Mouse (Mus musculus) activated CD4-positive, CD25-positive, alpha-beta regulatory T cell, adult 4 months (primary cell): ENCODE results near the gene Gm13691. TPM values are rescaled to one million over a fixed set of nuclear protein-coding genes. Genes with fewer than 3 reads are reported as not detected.
"Not testable (repeated sequence)": the region's sequence is repeated elsewhere in the genome, so short reads cannot be mapped to it uniquely, and the experiment has no call there.

Experiments used
- ATAC-seq: one replicate; pipeline ENCODE4 v1.8.0; 2017
- polyA plus RNA-seq, 2 experiments: library from polyadenylated mRNA; unstranded; fragments of 100-300 nt; shearing (Covaris generic); gene quantifications; one replicate each; pipeline ENCODE4 v1.2.1; 2017

Gene Gm13691
- not detected for polyA plus RNA-seq

DNA sequence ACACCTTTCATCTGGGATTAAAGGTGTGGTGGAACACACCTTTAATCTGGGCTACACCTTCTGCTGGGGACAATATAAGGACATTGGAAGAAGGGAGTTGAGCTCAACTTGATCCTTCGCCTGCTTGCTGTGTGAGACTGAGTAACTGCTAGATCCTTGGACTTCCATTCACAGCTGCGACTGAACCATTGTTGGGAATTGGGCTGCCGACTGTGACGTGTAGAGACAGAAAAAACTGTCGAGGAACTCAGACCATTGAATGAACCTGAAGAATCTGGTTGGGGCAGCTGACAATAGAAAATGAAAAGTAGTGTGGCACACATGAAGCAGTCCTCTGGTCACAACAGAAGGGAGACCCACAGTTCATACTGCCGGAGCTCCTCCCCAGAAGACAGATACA is at the start of gene Gm13691:
Gene Gm13691, plus strand, starts transcription at position 301 of the 400 bp plus-strand sequence.
- ATAC-seq: not testable (repeated sequence)

DNA sequence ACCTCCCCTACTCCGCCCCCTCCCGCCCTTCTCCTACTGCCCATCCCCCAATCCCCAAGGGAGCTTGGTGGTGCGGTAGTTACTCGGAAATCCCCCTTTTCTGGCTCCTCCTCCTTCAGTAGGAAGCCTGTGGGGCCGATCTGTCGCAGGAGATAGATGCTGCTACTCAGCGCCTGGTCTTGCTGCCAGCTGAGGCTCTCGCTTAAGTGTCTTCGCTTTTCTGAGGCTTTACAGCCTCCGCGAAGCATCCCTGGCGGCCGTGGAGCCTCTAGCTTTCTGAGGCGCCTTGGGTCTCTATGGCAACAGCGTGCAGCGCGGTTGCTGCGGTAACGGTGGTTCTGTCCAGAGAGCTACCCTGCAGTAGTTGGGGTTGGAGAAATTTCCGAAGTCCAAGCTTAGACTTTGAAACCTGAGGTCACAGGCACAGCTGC is 49.4 kb upstream of the Gm13691 start, which contains the start of gene Zswim2:
Gene Zswim2, minus strand, starts transcription at position 298 of the 431 bp plus-strand sequence.
- ATAC-seq: peak; percentile 61

DNA sequence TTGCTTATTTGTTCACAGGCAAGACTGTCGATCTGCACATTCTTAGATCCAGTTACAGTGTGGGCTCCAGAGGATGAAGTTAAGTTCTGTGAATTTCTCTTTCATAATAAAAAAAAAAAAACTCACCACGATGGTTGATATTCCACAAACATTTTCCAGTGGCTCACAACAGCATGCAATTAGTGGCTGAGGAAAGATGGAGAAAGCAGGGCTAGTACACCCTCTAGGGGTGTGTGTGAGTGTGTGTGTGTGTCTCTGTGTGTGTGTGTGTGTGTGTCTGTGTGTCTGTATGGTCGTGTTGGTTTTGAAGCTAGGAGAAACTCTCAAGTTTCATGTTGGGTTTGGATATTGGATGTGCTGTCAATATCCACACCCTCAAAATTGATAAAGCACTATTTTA is 49.0 kb upstream of the Gm13691 start:
- peak; percentile 43 for ATAC-seq

DNA sequence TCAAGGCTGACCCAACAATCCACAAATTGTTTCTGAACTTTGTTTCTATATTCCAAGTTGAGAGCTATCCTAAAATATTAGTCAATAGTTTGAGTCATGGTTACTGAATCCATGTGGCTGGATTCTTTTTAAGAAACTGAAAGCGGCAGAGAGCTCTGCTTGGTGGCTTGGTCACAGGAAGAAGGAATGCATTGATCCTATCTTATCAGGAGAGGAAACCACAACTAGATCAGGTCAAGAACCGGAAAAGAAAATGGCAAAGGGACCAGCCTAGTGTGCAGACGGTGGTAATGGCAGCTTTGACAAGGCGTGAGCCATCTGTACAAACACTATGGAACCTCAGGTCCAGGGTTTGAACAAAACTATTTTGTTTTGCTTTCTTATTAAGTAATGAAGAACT is 48.6 kb upstream of the Gm13691 start:
- ATAC-seq: no peak

DNA sequence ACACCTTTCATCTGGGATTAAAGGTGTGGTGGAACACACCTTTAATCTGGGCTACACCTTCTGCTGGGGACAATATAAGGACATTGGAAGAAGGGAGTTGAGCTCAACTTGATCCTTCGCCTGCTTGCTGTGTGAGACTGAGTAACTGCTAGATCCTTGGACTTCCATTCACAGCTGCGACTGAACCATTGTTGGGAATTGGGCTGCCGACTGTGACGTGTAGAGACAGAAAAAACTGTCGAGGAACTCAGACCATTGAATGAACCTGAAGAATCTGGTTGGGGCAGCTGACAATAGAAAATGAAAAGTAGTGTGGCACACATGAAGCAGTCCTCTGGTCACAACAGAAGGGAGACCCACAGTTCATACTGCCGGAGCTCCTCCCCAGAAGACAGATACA is 35.0 kb upstream of the Gm13691 start, which contains the start of gene Gm13698:
Gene Gm13698, plus strand, starts transcription at position 301 of the 400 bp plus-strand sequence.
- ATAC-seq: not testable (repeated sequence)

DNA sequence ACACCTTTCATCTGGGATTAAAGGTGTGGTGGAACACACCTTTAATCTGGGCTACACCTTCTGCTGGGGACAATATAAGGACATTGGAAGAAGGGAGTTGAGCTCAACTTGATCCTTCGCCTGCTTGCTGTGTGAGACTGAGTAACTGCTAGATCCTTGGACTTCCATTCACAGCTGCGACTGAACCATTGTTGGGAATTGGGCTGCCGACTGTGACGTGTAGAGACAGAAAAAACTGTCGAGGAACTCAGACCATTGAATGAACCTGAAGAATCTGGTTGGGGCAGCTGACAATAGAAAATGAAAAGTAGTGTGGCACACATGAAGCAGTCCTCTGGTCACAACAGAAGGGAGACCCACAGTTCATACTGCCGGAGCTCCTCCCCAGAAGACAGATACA is 29.1 kb upstream of the Gm13691 start, which contains the start of gene Gm13693:
Gene Gm13693, plus strand, starts transcription at position 301 of the 400 bp plus-strand sequence.
- ATAC-seq: not testable (repeated sequence)

DNA sequence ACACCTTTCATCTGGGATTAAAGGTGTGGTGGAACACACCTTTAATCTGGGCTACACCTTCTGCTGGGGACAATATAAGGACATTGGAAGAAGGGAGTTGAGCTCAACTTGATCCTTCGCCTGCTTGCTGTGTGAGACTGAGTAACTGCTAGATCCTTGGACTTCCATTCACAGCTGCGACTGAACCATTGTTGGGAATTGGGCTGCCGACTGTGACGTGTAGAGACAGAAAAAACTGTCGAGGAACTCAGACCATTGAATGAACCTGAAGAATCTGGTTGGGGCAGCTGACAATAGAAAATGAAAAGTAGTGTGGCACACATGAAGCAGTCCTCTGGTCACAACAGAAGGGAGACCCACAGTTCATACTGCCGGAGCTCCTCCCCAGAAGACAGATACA is 23.3 kb upstream of the Gm13691 start, which contains the start of gene Gm13695:
Gene Gm13695, plus strand, starts transcription at position 301 of the 400 bp plus-strand sequence.
- ATAC-seq: not testable (repeated sequence)

DNA sequence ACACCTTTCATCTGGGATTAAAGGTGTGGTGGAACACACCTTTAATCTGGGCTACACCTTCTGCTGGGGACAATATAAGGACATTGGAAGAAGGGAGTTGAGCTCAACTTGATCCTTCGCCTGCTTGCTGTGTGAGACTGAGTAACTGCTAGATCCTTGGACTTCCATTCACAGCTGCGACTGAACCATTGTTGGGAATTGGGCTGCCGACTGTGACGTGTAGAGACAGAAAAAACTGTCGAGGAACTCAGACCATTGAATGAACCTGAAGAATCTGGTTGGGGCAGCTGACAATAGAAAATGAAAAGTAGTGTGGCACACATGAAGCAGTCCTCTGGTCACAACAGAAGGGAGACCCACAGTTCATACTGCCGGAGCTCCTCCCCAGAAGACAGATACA is 17.5 kb upstream of the Gm13691 start, which contains the start of gene Gm13696:
Gene Gm13696, plus strand, starts transcription at position 301 of the 400 bp plus-strand sequence.
- not testable (repeated sequence) for ATAC-seq

DNA sequence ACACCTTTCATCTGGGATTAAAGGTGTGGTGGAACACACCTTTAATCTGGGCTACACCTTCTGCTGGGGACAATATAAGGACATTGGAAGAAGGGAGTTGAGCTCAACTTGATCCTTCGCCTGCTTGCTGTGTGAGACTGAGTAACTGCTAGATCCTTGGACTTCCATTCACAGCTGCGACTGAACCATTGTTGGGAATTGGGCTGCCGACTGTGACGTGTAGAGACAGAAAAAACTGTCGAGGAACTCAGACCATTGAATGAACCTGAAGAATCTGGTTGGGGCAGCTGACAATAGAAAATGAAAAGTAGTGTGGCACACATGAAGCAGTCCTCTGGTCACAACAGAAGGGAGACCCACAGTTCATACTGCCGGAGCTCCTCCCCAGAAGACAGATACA is 11.7 kb upstream of the Gm13691 start, which contains the start of gene Gm13694:
Gene Gm13694, plus strand, starts transcription at position 301 of the 400 bp plus-strand sequence.
- not testable (repeated sequence) for ATAC-seq

DNA sequence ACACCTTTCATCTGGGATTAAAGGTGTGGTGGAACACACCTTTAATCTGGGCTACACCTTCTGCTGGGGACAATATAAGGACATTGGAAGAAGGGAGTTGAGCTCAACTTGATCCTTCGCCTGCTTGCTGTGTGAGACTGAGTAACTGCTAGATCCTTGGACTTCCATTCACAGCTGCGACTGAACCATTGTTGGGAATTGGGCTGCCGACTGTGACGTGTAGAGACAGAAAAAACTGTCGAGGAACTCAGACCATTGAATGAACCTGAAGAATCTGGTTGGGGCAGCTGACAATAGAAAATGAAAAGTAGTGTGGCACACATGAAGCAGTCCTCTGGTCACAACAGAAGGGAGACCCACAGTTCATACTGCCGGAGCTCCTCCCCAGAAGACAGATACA is 5.9 kb upstream of the Gm13691 start, which contains the start of gene Gm13697:
Gene Gm13697, plus strand, starts transcription at position 301 of the 400 bp plus-strand sequence.
- not testable (repeated sequence) for ATAC-seq

DNA sequence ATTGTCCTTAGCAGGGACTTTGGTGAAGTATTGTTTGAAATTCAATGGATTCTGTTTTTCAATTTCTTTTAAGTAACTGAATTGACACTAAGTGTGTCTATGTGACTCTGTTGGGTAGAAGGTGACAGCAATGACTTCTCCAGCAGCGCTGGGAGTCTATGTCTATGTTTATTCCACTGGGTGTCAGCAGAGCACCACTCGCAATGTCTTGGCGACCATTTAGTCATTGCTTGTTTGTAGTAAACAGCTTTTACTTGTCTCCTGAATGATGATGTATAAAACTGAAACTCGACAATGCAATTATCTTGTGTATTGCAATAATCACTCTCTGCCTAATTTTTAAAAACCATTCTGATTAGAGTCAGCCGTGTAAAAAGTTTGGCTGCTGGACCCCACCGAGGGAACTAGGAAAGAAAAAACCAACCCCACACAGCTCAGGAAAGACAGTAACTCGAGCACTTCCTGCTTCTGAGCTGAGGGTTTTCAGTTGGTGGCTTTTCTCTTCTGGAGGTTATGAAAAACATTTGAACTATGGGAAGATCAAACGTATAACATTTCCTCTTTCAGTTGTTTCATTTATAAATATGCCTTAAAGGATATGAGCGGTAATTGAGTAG is 3.4 kb downstream of the Gm13691 start:
- ATAC-seq: peak; percentile 99

DNA sequence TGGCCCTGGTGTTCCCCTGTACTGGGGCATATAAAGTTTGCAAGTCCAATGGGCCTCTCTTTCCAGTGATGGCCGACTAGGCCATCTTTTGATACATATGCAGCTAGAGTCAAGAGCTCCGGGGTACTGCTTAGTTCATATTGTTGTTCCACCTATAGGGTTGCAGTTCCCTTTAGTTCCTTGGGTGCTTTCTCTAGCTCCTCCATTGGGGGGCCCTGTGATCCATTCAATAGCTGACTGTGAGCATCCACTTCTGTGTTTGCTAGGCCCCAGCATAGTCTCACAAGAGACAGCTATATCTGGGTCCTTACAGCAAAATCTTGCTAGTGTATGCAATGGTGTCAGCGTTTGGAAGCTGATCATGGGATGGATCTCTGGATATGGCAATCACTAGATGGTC is 4.2 kb downstream of the Gm13691 start:
- ATAC-seq: not testable (repeated sequence)

DNA sequence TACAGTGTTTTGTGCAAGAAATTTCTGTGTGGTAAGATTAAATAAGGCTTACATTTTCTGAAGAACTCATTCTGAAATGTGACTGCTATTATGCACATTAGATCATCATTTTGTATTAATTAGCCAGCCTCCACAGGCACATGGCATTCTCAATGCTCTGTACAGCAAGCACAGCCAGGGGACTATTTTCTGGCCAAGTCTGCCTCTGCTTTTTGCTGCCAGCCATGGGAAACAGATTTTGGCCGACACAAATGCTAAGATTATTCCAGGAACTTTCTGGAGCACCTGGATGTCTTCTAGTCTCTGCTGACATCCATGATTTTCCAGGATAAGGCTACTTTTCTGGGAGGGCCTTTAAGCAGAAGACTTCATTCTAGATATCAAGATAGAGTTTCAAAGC is 18.6 kb downstream of the Gm13691 start:
- ATAC-seq: no peak

DNA sequence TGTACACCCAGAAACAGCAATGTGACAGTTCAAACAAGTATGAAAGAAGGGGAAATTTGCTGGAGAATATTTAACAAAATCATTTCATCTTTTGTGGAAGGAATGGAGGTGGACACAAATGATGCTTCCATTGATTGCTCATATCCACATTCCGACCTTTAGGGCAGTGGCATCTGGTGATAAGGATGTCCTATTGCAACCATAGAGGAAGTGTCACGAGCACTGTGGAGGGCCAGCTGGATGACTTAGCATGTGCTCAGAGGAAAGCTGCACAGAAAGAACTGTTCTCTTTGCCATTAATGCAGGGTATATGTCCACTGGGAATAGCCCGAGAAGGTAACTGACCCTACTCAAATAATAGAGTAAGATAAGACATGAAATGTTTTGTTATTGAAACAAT is 19.5 kb downstream of the Gm13691 start:
- ATAC-seq: no peak

DNA sequence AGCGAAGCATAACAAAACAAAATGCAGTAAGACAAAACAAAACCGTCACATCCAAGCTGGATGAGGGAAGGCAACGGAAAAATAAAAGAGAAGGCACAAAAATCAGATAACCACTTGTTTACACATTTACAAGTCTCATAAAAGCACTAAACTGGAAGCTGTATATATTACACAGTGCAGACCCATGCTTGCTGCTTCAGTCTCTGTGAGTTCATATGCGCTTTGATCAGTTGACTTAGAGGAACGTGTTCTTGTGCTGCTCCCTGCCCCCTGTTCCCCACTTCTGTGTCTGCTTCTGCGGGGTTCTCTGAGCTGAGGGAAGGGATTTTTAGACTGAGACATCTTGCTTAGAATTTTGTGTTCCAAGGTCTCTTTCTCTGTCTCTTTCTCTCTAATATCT is 24.2 kb downstream of the Gm13691 start:
- no peak for ATAC-seq

DNA sequence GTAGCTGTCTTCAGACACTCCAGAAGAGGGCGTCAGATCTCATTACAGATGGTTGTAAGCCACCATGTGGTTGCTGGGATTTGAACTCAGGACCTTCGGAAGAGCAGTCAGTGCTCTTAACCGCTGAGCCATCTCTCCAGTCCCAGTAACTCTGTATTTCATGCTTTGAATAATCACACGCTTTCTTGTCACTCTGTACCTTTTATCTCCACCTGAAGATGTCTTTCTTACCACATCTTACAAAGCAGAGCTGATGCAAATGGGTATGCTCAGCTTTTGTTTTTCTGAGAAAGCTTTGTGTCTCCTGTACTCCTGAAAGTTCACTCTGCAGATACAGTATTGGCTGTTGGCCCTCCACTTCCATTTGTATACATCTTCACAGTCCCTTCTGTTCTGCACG is 25.9 kb downstream of the Gm13691 start:
- ATAC-seq: not testable (repeated sequence)

DNA sequence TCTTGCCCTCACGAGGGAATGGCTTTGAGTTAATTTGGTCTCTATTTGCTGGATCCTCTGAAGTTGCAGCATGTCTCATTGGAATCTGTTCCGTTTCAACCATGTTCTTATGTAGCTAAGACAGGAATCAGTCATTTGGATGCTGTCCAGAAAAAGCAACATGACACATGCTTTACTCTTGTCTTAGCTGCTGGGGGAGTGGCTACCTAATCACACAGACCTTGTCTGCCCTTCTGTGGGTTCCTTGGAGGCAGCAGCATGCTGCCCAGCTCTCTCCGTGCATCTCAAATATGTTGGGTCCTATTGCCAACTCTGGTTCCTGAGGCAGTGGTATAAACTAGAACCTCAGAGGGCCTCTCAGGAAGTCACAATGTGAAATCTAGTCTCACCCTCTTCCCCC is 28.0 kb downstream of the Gm13691 start:
- no peak for ATAC-seq

DNA sequence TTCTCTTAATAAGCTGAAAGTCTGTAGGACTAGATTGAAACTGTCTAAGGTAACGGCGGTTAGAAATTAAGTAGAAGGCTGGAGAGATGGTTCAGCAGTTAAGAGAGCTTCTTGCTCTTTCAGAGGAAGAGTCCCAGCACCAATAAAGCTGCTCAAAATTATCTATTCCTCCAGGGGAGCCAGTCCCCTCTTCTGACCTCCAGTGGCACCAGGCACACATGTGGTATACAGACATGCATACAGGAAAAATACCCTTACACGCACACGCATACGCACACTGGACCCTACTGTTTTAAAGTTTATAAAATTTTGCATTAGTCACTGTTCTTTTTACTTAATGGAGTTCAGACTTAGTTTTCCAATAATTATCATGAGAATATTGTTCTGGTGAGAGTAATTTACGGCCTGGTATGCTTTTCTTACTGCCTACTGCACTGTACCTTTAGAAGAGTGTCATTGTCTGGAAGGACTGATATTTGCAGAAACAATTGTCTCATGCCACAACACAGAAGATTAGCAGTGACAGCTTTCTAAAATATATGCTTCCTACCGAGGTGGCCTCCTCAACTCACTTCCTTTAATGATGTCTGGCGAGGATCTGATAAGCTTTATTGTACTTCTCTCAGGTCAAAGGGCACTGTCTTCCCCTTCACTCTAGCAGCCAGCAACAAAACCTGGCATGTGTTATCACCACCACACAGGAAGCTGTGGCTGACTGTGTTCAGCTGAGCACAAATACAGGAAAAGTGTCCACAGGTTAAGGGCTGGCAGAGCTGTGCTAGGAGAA is 29.4 kb downstream of the Gm13691 start:
- peak; percentile 86 for ATAC-seq

DNA sequence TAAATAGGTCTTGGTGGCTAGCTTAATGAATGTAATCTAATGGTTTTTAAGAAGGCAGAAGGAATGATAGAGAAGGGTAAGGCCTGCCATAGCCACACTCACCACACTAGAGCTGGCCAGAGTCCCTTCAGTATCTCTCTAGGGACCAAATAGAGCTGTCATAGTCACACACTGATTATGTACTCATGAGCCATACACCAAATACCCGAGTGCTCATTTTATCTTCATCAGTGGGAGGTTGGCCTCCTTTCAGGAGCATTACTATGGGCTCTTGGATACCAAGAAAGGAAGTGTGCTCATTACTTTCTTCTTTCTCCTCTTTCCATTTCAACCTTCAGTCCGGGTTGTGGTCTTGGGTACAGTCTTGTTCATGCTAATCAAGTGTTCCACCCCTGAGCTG is 31.6 kb downstream of the Gm13691 start:
- ATAC-seq: no peak

DNA sequence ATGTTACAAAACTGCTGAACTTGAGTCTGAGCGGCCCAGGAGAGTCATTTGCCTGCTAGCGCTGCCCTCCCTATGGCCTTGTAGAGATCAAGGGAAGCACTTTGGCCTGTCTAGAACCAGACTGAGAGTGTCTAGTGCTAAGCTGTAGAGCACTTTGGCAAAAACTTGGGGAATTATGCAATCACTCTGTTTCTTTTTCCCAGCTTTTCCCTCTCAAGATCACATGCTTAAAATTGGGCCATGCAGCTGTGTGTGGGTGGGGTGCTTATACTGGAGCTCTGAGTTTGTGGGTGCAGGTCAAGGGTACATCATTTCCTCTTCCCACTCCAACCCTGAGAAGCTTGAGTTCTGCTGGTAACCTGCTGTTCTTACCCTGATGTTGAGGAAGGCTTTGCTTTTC is 32.6 kb downstream of the Gm13691 start:
- ATAC-seq: no peak

DNA sequence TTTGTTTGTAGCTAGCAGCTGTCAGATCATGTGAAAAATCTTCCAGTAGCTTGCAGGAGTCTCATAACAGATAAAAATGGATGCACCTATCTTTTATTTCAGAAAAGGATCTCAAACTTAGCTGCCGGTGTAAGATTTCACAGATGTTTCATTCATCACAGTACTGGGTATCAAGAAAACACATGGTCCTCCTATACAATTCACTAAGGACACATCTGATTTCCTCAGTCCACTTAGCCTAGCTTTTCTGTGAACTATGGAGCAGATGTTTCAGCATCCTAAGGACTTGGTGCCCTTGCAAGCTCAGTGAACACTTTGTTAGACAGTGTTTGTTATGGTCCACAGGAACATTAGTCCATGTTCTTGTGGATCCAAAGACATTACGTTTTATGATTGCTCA is 33.0 kb downstream of the Gm13691 start:
- no peak for ATAC-seq

DNA sequence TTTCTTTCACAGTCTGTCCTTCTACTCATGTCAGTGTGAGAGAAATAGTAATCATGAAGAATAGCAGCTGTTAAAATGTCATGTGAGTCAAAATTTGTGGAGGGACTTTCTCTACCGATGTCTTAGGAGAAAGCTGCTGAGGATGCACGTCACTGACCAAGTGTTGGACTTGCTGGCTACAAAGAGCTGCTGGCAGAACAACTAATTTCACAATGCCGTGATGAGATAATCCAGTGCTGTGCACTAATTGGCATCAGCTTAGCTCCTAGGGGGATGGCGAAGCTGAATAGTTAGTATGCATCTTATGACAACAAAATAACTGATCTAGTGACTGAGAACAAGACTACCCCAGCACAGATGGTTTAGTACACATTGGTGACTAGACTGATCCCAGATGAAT is 34.9 kb downstream of the Gm13691 start:
- ATAC-seq: no peak

DNA sequence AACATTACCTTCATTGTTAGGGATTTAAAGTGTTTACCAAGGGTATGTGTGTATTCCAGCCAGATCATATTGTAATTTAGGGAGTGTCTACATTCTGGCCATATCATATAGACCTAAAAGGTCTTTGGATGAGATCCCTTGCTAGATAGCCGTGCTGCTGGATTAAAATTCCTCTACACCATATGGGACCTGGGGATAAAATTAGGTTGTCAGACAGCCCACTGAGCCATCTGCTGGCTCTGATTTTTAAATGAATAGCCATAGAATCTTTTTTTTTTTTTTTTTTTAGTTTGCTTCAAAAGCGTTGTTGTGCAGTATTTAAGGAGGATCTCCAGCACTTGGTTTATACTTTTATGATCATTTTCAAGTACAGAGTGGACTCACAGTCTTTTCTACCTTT is 42.2 kb downstream of the Gm13691 start:
- no peak for ATAC-seq
